Mouse (Mus musculus) yolk sac, embryonic 10.5 days (tissue): ENCODE measurements around the gene Evpl.

Source experiments
- DNase-seq: peaks from one replicate; pipeline ENCODE4 v3.0.0-alpha.2; 2017; ENCODE audit warnings: low spot score

The Evpl gene

GRCm38 (mm10) chr11:116171959-116172358, 65.9 kb downstream of the Evpl start:
- DNase-seq = peak; percentile 25
